Mouse (Mus musculus) erythroblast, embryonic 14.5 days (primary cell): Measurements from ENCODE around the gene Cth.

Experiments
- GATA1 ChIP-seq: IDR thresholded peaks from 2 replicates; pipeline ENCODE4 v1.6.1; 2012; ENCODE audit warnings: low read length, inconsistent platforms, mixed read lengths
- TAL1 ChIP-seq: IDR thresholded peaks from 3 replicates; pipeline ENCODE4 v1.6.1; 2012; ENCODE audit warnings: low read length, inconsistent platforms, mixed read lengths

DNA sequence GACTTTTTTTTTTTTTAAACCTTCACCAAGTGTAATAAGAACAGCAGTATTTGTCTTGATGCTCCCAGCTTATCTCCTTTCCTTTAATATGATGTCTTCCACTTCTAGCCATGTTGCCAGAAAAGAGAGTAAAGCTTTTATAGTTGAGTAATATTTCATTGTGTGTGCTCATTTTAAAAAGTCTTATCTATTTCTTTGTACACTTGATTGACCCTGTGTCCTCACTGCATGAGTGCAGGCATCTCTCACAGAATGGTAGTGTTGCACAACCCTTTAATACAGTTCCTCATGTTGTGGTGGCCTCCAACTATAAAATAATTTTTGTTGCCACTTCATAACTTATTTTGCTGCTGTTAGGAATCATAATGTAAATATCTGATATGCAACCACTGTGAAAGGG is 32.4 kb upstream of the Cth start:
- TF ChIP-seq GATA1 = no peak
- no peak for TF ChIP-seq TAL1
